Mouse (Mus musculus) liver, postnatal 0 days (tissue): ENCODE data around the gene Zmynd10.

ENCODE experiments used
- CTCF ChIP-seq: sonication (generic); IDR thresholded peaks from 2 replicates; pipeline ENCODE4 v1.5.1; 2016; ENCODE audit warnings: antibody characterized with exemption, low read depth
- EP300 ChIP-seq: IDR thresholded peaks from 2 replicates; pipeline ENCODE4 v1.6.1; 2016; ENCODE audit warnings: antibody characterized with exemption, low read depth, mild to moderate bottlenecking

DNA sequence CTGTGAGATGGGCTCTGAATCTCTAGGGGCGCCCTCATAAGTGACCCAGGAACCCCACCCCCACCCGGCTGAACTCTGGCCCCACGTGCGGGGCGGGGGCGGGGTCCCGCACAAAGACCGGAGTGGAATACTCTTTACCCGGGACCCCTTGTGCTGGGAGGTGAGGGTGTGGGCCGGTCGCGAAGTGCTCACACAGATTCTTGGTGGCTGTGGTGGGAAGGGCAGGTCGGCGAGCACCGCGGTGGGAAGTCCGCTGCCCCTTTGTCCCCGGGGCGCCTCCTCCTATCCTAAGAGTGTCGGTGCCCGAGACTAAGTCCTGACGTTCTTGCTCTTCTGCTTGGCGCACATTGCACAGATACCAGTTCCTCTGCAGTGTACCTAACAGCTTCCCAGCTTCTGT lies 22.2 kb downstream of the Zmynd10 start:
- TF ChIP-seq CTCF (no peak), EP300 (peak; percentile 13; the same call in 1 of the 2 replicates)
